Mouse (Mus musculus): ENCODE measurements at regions not wholly inside any gene's neighbourhood (a gene's known extent, or its start where the extent isn't known, plus 50 kb on each side); places are given as distances from the start of the nearest gene placed in this dataset.
A peak's percentile ranks its signal among the peaks of the same experiment; 100 is the strongest.

DNA sequence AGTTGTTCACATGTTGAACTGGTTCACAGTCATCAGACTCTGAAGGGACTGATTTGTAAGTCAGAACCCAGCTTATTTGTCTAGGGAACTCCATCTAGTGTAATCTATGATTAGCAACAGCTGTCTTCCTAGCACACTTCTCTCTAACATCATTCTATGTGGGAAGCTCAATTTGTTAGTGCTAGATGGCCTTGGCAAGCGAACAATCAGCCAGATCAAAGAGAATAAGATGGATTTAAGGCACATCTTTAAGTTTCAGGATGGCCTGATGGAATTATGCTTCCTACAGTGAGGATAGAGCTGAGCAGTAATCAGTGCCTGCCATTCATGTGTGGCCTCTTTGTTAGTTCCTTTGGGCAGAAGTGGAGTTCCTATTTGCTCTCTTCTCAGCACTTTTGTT, 183.1 kb upstream of the Pdcd1 start:
- no peak for DNase-seq
- intact Hi-C loops (cut with DNase I), result no loop called here

DNA sequence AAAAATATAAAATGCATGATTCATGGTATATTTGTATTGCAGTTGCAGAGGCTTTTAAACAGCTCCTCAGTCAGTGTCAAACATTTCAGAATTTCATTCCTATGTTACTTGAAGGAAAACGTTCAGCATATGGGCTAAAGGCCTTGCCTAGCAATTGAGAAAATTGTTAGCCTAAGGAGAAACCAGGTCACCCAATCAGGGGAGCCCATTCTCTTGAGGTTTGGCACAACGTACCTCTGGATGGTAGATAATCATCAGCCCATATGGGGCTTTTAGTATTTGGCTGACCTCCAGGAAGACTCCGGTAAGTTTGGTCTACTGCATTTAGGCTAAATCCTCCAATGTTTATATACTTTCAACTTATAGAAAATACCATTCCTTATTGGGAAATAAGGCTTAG, 168.7 kb upstream of the Pdcd1 start:
- intact Hi-C loops (cut with DNase I), result no loop called here
- no peak for DNase-seq

DNA sequence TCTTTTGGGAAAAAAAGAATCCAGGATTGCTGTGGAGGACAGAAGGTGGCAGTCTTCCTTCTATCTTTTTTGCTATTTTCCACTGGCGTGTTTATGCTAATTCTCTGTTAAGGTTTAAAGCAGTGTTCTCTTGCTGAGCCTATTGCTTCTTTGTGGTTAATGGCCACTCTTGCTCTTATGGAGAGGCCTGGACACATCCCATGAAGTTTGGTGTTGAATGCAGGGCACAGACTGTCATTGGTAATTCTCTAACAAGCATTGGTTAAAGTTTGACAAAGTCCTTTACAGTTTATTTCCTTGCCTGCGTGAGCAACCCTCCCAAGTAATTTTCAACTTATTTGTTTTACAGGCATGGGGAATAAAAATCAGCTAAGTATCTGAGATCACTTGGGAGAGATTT, 165.1 kb upstream of the Pdcd1 start:
- intact Hi-C loops (cut with DNase I), result no loop called here
- DNase-seq, result no peak

DNA sequence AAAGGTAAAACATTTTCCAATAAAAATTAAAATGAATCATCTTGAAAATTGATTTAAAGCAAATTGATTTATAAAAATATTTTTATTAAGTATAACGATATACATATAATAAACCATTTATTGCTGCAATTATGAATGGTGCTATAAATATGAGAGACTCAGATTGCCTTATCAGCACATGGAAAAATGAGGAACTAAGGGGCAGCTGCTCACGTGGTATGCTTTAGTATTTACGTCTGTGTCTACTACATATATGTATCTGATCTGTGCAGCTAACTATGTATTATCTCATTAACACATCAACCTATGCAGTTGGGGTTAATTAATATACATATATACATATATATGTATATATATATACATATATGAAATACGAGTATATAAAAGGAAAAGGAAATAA, 156.6 kb upstream of the Pdcd1 start:
- no peak for DNase-seq
- intact Hi-C loops (cut with DNase I), result no loop called here

DNA sequence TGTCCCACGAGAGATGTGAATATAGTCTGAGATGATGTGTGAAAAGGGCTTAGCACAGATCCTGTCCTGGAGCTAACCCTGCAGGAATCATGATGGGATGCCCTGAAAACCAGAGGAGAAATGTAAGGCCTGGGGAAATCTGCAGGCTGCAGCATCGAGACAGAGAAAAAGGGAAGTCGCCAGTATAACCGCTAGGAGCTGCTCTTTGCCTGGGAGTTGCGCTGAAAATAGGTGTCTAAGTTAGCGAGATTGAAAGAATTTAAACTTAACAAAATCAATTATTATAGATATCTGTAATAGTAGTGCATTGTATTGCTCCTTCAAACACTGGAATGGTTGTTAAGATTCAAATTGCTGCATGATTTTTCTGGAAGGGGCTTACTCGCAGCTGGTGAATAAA, 155.5 kb upstream of the Pdcd1 start:
- intact Hi-C loops (cut with DNase I), result no loop called here
- DNase-seq, result no peak

DNA sequence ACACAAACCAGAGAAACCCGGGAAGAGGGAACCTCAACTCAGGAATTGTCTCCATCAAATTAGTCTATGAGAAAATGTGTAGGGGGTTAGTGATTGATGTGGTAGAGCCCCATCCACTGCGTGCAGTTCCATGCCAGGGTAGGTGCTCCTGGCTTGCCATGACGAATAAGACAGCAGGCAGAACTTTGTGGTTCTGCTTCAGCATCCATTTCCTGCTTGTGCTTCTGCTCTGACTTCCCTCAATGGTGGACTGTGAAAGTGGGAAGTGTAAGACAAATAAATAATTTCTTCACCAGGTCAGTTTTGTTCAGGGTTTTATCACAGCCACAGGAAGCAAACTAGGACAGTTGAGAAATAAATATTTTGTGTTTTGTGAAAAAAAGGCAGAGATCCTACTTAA, 150.9 kb upstream of the Pdcd1 start:
- DNase-seq, result no peak
- intact Hi-C loops (cut with DNase I), result no loop called here

DNA sequence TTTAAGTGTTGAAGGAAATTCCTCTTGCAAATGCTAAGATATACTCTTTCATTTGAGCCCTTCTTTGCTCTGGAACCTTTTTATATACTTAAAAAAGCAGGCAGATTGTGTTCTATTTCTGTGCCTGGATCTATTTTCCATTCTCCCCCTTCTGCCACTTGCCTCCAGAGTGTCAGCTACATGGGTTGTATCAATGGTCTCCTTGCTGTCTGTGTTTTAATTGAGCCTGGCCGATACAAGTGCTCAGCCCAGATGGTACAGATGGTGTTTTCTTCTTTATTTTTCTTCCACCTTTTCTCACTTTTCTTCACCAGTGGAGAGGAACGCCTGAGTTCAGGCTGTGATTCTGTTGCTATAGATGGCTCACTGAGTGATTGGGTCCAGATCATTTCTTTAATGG, 131.5 kb upstream of the Pdcd1 start:
- no peak for DNase-seq
- intact Hi-C loops (cut with DNase I), result no loop called here

DNA sequence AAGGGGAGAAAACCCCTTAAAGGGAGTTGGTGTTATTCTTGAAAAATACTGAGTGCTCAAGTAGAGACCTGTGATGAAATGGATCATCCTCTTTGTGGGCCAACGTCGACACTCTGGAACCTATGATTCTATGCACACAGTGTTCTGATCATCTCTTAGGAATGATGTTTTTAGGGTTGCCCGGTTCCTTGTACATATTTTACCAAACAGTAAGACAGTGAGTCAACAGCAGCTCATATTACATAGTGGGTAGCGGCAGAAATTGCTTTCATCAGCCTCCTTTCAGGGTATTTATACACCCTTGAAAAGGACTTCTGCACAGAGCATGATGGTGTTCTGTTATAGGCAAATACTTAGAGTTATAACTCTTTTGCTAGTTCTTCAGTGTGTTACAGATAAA, 97.6 kb upstream of the Pdcd1 start:
- no peak for DNase-seq
- intact Hi-C loops (cut with DNase I), result no loop called here

DNA sequence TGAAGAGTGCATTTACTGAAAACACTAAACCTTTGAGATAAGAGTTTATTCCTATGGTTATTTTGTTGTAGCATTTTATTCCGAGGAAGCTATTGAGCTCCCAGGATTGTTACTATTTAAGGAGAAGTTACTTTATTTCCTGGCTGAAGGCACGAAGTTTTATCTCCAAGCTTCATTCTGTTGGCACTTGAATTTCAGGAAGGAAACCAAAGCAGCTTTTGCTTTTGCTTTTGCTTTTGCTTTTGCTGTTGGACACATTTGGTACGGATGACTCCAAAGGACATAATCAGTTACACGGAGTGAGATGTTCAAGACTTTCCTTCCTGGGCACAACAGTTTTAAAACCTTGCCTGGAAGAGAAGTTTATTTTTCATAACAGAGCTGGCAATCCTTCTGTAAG, 94.7 kb upstream of the Pdcd1 start:
- intact Hi-C loops (cut with DNase I), result no loop called here
- peak; percentile 1 to 3 for DNase-seq

DNA sequence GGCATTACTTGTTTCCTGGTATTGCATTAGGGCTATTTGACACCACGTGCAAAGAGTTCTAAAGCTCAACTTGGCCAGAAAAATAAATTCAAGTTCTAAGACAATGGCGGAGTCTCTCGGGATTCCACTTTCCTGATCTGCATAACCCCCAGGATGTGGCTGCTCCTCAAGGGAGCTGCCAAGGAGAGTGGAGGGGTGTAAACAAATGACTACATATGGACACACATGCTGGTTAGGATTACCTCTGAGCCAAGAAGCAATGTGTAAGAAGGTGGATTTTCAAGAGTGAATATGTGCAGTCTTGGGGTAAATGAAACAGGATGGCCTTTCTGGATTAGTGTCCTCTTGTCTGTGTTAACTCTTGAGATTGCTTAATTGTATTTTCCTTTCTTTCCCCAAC, 88.2 kb upstream of the Pdcd1 start:
- intact Hi-C loops (cut with DNase I), result no loop called here
- DNase-seq, result no peak

DNA sequence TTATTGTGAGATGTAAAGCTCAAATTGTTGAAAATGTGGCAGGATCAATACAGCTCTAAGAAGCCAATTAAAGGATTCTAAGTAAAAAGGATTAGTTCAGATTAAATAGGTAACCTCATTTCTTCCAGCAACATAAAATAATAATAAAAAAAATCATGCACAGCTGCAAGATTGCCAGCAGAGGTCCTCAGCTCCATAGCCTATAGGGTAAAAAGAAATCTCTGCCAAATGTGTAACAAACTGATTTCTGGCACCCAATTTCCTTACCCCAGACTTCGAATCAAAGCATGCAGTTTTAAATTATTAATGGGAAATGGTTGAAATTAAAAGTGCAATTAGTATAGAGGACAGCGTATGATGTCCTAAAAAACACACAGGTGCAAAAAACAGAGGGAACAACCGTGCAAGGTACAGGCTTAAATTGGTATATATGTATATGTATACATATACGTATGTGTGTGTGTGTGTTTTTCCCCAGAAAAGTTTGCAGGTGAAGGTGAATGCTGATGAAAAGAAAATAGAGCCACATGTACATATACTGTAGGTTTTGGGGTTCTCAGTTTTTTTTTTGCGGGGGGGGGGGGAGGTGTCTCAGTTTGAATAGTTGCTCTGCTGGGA, 87.2 kb upstream of the Pdcd1 start:
- peak in 1 of 2 experiments; percentile 1 for DNase-seq
- intact Hi-C loops (cut with DNase I), result no loop called here

DNA sequence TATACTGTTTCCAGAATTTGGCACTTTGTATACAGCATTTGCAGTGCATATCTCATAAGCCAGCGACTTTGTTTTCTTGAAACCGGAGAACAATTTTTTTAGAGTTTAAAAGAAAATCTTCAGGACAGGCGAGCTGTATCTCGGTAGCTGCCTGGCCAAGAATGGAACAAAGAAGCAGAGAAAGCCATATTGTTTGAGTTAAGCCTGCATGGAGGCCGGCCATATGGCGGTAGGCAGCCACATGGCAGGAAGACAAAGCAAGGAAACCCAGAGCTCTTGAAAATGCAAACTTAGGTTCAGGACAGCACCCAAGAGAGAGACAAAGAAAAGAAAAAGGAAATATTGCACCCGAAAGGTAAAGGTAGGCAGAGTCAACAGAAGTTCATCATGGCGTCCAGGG, 84.4 kb upstream of the Pdcd1 start:
- intact Hi-C loops (cut with DNase I), result no loop called here
- DNase-seq, result no peak

Data from heart, postnatal 10 days (tissue).